Mouse (Mus musculus) fibroblast of lung, adult 2 months (primary cell): ENCODE measurements around the gene Nfib.

Experiments used
- DNase-seq: peaks from one replicate; pipeline ENCODE4 v3.0.0-alpha.2; 2011; ENCODE audit warnings: low read depth

Nfib gene

GRCm38 (mm10) chr4:82349006-82349405, 356.5 kb downstream of the Nfib start:
- DNase-seq, result no peak

- no peak for DNase-seq
Observed at GRCm38 (mm10) chr4:82344787-82345186, 360.8 kb downstream of the Nfib start.

- DNase-seq, result no peak
Observed at GRCm38 (mm10) chr4:82344224-82344623, 361.3 kb downstream of the Nfib start.

- no peak for DNase-seq
Observed at GRCm38 (mm10) chr4:82338930-82339329, 366.6 kb downstream of the Nfib start.

- DNase-seq, result no peak
Observed at GRCm38 (mm10) chr4:82338481-82338880, 367.1 kb downstream of the Nfib start.

GRCm38 (mm10) chr4:82336951-82337381, 368.6 kb downstream of the Nfib start:
- no peak for DNase-seq

- DNase-seq, result no peak
Observed at GRCm38 (mm10) chr4:82335266-82335865, 370.2 kb downstream of the Nfib start.

GRCm38 (mm10) chr4:82333413-82333812, 372.1 kb downstream of the Nfib start:
- DNase-seq, result no peak

- no peak for DNase-seq
Observed at GRCm38 (mm10) chr4:82330095-82330494, 375.5 kb downstream of the Nfib start.

- no peak for DNase-seq
Observed at GRCm38 (mm10) chr4:82326140-82326529, 379.4 kb downstream of the Nfib start.

- no peak for DNase-seq
Observed at GRCm38 (mm10) chr4:82325409-82326139, 380.0 kb downstream of the Nfib start.

GRCm38 (mm10) chr4:82324977-82325376, 380.6 kb downstream of the Nfib start:
- no peak for DNase-seq

- no peak for DNase-seq
Observed at GRCm38 (mm10) chr4:82321008-82321407, 384.5 kb downstream of the Nfib start.

GRCm38 (mm10) chr4:82319388-82319787, 386.2 kb downstream of the Nfib start:
- DNase-seq, result no peak

GRCm38 (mm10) chr4:82316168-82316567, 389.4 kb downstream of the Nfib start:
- DNase-seq, result no peak

GRCm38 (mm10) chr4:82315710-82316109, 389.8 kb downstream of the Nfib start:
- no peak for DNase-seq

GRCm38 (mm10) chr4:82310924-82311734, 394.4 kb downstream of the Nfib start:
- no peak for DNase-seq

- no peak for DNase-seq
Observed at GRCm38 (mm10) chr4:82306045-82306444, 399.5 kb downstream of the Nfib start.

- DNase-seq, result peak; percentile 66
Observed at GRCm38 (mm10) chr4:82304148-82304871, 401.2 kb downstream of the Nfib start.

GRCm38 (mm10) chr4:82303362-82303900, 402.1 kb downstream of the Nfib start:
- no peak for DNase-seq

- no peak for DNase-seq
Observed at GRCm38 (mm10) chr4:82302901-82303300, 402.6 kb downstream of the Nfib start.

GRCm38 (mm10) chr4:82298606-82299005, 406.9 kb downstream of the Nfib start:
- DNase-seq, result no peak
